Mouse (Mus musculus) bone marrow, adult 2 months (tissue): Measurements from ENCODE around the gene Erc2. TPM values are rescaled to one million over a fixed set of nuclear protein-coding genes. Genes with fewer than 3 reads are reported as not detected.

ENCODE experiments used
- H3K27ac ChIP-seq: fragments of 200-500 bp; 2 replicates; pipeline ENCODE4 v1.5.1; 2012; ENCODE audit warnings: low read depth, mild to moderate bottlenecking, control low read depth, inconsistent platforms, low read length; ENCODE audit not compliant: control insufficient read depth, poor library complexity, insufficient read depth
- H3K4me1 ChIP-seq: fragments of 200-500 bp; 2 replicates; pipeline ENCODE4 v1.6.1; 2011; ENCODE audit warnings: low read length; ENCODE audit not compliant: control insufficient read depth, insufficient read depth
- H3K4me3 ChIP-seq: fragments of 200-500 bp; replicated peaks from 2 replicates; pipeline ENCODE3; 2011; ENCODE audit warnings: mild to moderate bottlenecking, low read depth, low read length, control low read depth; ENCODE audit not compliant: control insufficient read depth
- CTCF ChIP-seq: fragments of 200-500 bp; IDR thresholded peaks from 2 replicates; pipeline ENCODE4 v1.5.1; 2011; ENCODE audit warnings: low read length, control low read depth; ENCODE audit not compliant: control insufficient read depth, insufficient read depth
- POLR2A ChIP-seq: fragments of 200-500 bp; IDR thresholded peaks from 2 replicates; pipeline ENCODE4 v1.6.1; 2011; ENCODE audit warnings: low read depth, mild to moderate bottlenecking, control low read depth, low read length, borderline replicate concordance; ENCODE audit not compliant: control insufficient read depth
- WGBS: fragments of 180-500 bp; shearing (Covaris S2); methylation state at CpG from one replicate; pipeline ENCODE4 v1.1.7; 2018; 5-methylcytosine and 5-hydroxymethylcytosine counted together
- polyA plus RNA-seq: library from polyadenylated mRNA; stranded (reverse); fragments of >200 nt; gene quantifications from 2 replicates; pipeline ENCODE4 v1.2.4, GENCODE M21; 2011; ENCODE audit warnings: low replicate concordance; ENCODE audit not compliant: missing spikeins, insufficient read depth, insufficient read length

Gene Erc2
- polyA plus RNA-seq, 1 experiment, result not detected

DNA sequence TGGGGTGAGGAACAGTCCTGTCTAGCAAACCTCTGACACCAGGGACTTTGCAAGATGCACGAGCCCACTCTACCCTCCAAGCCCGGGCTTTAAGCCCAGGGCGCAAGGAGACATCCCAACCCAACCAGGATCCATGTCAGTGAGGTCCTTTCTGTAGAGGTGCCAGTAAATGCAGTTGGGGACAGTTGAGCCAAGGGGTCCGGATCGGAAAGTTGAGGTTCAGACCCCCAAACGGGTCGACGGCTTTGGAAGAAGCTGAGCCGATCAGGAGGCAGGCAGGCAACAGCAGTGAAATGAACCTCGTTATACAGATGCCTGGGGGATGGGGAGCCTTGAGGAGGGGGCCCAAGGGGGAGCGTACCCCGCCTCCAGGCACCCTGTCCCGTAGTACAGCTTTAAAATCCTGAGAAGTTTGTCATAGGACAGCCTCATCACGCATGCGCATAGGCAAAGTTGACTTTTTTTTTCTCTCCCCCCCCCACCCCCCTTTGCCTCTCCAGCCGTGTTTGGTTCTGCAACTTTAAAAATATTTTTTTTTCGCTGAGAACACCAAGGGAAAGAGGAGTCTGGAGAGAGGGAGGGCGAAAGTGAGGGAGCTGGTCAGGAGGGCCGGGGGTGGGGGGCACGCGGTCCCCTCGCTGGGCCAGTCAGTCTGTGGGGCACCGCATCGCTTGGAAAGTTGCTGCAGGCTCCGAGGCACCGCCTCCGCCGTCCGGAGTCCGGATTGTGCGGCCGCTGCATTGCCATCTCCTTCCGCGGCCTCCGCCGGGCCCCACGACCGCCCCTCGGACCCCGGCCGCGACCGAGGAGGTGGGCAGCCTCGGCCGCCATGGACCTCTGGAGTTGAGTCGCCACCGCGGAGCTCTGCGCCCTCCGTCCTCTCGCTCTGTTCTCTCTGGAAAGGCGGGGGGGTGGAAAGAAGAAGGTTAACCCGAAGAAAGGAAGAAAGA, 882.1 kb downstream of the Erc2 start, which contains the start of gene Wnt5a:
Wnt5a (plus strand) TSS at position 650 of the 950 bp plus-strand sequence.
- Histone ChIP-seq H3K4me1 (no peaks in the 10 kb centered on the region; the same call in 1 of the 2 replicates), H3K27ac (no peak within 1 kb of the TSS; the same call in 1 of the 2 replicates), H3K4me3 (peak within 1 kb of the TSS; percentile 4)
- WGBS, result 3% methylated on average over 53 of the region's 53 CpGs
- TF ChIP-seq CTCF (no peak), POLR2A (no peak)

GRCm38 (mm10) chr14:28505051-28505585, 882.9 kb downstream of the Erc2 start:
- WGBS, result 2% methylated on average over 22 of the region's 22 CpGs
- TF ChIP-seq CTCF (no peak), POLR2A (no peak)
- peak overlapping the region; percentile 4 for H3K4me3 ChIP-seq
- no peaks in the 10 kb centered on the region; the same call in 1 of the 2 replicates for H3K4me1 ChIP-seq
- H3K27ac ChIP-seq, result no peak overlapping the region

- Histone ChIP-seq H3K4me3 (no peak overlapping the region), H3K4me1 (no peaks in the 10 kb centered on the region; the same call in 1 of the 2 replicates), H3K27ac (no peak overlapping the region)
- no peak for TF ChIP-seq CTCF
- no peak for TF ChIP-seq POLR2A
- 1% methylated on average over 62 of the region's 62 CpGs for WGBS
Observed at GRCm38 (mm10) chr14:28505586-28506375, 883.6 kb downstream of the Erc2 start.

- no peak overlapping the region for H3K27ac ChIP-seq
- no peak overlapping the region for H3K4me3 ChIP-seq
- no peaks in the 10 kb centered on the region; the same call in 1 of the 2 replicates for H3K4me1 ChIP-seq
- WGBS, result 2% methylated on average over 29 of the region's 29 CpGs
- no peak for TF ChIP-seq CTCF
- no peak for TF ChIP-seq POLR2A
Observed at GRCm38 (mm10) chr14:28506376-28506831, 884.2 kb downstream of the Erc2 start.

DNA sequence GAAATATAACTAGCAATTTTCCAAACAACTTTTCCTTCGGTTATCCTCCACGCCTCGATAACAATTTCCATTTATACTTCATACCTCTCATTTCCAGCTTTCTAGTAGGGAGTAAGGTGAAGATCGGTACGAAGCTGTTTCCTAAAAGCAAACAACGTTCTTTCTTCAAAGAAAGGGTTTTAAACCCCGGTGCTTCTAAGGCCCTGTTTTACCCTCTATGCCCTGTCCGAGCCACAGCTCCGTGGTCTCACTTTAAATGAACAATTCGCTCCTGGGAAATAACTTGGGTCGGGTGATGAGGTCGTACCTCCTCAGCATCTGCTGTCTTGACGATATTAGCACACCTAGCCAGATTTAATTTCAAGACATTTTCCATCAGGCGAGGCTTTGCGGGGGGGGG, 884.8 kb downstream of the Erc2 start:
- TF ChIP-seq POLR2A (no peak), CTCF (no peak)
- WGBS, result 1% methylated on average over 15 of the region's 15 CpGs
- H3K4me3 ChIP-seq, result no peak overlapping the region

DNA sequence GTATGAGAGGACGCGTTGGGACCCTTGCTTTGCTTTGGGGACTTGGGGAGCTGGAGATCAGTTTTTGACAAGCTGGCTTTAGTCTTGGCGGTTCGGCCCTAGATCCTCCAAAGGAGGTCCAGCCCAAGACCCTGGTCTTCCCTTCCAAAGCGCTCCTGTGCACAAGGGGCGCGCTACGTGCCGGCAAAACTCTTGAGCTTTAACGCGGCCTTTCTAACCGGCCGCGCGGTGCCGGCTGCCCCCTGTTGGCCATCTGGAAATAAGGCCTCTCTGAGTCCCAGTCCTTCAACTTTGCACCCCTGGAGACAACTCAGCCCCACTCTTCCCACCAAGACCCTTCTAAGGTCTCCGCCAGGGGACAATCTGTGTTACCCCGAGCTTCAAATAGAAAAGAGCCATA, 885.2 kb downstream of the Erc2 start:
- H3K4me1 ChIP-seq, result no peaks in the 10 kb centered on the region; the same call in 1 of the 2 replicates
- H3K27ac ChIP-seq, result no peak overlapping the region
- 2% methylated on average over 18 of the region's 18 CpGs for WGBS
- TF ChIP-seq CTCF (peak; percentile 23; the same call in 1 of the 2 replicates), POLR2A (no peak)
- no peak overlapping the region for H3K4me3 ChIP-seq

More for the DNA sequence above, 884.8 kb downstream of the Erc2 start:
- Histone ChIP-seq H3K4me1 (no peaks in the 10 kb centered on the region; the same call in 1 of the 2 replicates), H3K27ac (no peak overlapping the region)

DNA sequence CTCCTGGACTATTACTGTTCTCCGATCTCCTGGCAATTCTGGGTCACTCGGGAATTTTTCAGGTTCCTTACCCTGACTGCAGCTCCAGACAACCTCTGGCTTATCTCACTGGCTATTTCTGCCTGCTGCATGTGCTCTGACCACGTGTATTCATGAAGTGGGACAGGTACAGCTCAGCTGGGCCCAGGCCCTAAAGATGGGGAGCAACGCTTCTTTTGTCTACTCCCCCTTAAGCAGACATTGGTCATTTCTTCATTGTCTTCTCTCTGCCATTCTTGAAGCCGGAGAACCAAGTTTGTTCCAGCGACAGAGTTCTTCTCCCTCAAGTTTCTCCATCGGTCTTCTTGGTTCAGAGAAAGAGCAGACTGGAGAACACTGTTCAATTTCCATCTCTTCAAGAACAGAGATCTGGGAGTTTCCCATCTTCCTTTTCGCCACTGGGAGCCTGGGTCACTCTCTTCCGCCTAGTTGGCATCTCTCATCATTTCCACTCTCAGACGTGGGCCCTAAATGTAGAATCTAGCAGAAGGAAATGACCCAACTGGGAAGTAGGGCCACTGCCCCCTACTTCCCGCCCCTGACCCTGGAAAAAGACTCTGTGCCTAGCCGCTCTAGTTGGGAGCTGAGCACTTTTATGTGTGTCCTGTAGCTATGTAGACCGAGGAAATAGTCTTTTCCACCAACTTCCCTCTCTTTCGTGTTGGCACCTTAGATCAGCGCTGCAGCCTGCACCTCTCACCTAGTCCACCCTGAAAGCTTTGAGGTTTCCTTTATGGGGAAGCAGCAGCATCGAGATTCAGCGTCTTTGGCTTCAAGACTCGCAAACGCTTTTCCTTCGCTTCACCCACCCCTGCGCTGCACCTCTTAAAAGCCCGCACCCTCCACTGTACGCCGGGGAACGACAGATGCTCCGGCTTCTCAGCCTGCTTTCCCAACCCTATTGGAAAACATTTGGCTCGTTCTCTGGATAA, 886.3 kb downstream of the Erc2 start:
- 18% methylated on average over 27 of the region's 27 CpGs for WGBS
- H3K4me3 ChIP-seq, result no peak overlapping the region
- no peak for TF ChIP-seq CTCF
- TF ChIP-seq POLR2A, result no peak
- H3K27ac ChIP-seq, result no peak overlapping the region
- no peaks in the 10 kb centered on the region; the same call in 1 of the 2 replicates for H3K4me1 ChIP-seq
